Mouse (Mus musculus): ENCODE measurements around the gene Cd37.

Cd37 gene

DNA sequence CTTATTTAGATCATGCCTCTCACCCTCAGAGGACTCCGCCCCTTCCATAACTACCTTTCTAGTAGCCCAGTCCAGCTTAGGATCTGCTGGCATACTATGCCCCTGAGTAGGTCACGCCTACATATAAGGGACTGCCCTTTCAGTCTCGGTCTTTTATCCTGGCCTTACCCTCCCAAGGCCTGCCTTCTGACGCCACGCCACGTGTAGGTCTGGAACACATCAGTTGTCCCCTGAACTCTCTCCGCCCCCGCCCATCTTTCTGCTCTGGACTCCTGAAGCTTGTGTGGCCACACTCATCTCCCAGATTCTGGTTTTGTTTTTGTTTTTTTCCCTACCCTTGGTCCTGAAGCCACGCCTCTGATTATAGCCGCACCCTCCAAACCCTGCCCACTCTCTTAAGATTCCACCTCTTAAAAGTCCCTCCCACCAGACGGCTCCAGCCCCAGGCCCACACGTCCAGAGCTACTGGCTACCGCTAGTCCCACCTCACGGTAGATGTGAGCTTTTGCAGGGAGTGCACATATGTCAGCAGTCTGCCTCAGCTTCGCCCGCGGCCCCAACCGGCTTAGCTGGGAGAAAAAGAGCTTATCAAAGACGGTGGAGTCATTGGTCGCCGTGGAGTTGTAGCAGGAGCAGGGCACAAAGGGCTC is 3.9 kb downstream of the Cd37 start:
- DNase-seq (ENCODE audit: low read depth, low spot score): no peak

DNA sequence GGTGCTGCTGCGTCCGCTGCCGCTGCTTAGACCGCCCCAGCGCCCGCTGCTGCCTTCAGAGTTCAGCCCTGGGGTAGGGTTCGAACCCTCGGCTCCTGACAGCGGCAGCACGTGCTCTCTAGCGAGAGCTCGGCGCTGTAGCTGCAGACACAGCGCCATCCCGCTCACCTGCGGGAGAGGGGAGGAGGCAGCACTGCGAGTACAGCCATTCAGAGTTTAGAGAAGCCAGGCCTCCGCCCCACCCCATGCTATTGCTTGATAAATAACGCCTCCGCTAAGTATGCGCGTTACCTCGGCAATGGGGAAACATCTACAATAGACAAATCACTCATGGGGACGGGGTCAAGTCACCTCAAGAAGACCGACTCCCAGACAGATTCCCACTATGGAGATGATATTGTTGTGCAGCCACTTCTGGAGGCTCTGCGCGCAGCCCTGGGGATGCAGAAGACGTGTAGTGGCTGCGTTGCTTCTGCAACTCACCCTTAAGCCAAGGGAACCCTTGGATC is 4.5 kb downstream of the Cd37 start:
- no peak for DNase-seq (ENCODE audit: low read depth, low spot score)

DNA sequence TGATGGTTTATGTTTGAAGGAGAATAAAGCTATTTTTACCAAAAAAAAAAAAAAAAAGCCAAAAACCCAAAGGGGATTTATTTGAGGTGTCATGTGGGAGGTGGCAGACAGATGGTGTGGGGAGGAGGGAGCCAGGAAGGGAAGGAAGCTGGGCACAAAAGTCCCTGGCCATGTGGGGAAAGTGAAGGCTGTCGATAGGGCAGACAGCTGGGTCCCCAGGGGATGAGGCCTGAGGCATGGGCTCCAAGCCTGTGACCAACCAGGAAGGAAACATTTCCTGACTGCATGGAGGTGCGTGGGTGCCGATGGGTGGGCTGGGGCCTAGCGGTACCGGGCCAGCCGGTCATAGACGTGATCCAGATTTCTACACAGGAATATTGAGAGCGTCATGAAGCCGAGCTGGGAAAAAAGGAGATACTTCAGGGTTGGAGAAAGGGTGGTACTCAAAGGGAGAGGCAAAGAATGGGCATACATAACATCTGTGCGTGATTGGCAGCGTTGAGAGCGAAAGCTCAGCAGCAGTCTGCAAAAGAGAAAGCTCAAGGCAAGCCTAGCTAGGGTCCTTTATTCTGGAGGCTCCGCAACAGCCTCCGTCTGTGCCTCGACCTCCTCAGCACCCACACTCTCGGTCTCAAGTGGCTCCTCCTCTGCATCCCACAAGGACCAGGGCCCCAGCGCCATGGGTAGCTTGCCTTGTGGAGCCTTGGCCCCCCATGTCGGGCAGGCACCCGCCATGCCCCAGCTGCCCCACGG is 5.2 kb downstream of the Cd37 start:
- no peak for DNase-seq (ENCODE audit: low read depth, low spot score)

DNA sequence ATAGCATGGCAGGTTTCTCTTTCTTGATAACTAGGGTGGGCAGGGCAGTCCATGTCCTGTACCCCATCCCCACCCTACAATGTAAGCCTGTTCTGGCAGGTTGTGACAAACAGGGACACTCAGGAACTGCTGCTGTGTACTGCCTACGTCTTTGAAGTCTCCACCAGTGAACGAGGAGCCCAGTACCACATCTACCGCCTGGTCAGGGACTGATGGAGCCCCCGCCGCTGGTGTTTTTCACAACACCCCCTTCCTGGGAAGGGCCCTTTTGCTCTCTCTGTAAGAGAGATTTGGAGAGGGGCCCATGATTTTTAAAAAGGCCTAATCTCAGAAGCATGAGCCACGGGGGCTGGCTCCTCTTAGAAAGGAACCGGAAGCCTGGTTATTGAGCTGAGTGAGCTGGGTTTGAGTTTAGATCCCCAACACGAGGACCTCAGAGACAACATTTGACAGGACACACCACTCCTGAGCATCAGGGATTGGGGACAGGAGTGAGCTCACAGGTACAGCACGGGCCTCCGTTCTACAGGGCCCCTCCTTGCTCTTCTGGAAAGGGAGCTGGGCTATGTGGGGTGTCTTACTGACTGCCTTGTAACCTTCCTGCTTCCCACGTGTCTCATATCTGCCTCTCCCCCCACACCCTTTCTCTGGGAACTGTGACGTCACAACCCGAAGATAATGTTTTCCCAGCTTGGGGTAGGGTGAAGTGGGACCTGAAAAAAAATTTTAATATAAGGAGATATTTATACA is 6.0 kb downstream of the Cd37 start:
- no peak for DNase-seq (ENCODE audit: low read depth, low spot score)

DNA sequence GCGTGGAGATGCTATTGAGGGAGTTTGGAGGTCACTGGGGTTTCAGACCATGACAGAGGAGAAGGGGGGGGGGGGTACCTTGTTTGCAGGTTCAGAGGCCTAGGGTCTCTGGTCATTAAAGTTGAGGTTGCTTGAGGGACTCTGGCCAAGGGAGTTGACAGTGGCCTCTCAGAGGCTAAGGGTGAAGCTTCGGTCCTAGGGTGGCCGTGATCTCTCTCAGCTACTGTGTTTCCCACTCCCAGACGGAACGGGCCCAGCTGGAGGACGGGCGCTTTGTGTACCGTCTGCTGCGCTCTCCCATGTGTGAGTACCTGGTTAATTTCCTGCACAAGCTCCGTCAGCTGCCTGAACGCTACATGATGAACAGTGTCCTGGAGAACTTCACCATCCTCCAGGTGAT is 7.0 kb downstream of the Cd37 start:
- DNase-seq (ENCODE audit: low read depth, low spot score): no peak

DNA sequence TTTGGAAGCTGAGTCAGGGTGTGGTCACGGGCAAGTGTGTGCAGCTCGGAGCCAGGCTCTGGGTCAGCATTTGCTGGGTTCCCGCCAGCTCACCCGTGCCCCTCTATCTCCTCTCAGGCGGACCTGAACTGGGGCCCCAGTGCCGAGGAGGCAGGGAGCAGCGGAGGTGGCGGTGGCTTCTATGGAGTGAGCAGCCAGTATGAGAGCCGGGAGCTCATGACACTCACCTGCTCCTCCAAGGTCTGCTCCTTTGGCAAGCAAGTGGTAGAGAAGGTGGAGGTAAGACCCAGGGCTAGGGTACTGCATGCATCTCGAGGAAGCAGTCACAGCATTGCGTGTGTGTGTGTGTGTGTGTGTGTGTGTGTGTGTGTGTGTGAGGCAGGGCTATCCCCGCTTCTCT is 7.7 kb downstream of the Cd37 start:
- DNase-seq (ENCODE audit: low read depth, low spot score): peak; percentile 32

DNA sequence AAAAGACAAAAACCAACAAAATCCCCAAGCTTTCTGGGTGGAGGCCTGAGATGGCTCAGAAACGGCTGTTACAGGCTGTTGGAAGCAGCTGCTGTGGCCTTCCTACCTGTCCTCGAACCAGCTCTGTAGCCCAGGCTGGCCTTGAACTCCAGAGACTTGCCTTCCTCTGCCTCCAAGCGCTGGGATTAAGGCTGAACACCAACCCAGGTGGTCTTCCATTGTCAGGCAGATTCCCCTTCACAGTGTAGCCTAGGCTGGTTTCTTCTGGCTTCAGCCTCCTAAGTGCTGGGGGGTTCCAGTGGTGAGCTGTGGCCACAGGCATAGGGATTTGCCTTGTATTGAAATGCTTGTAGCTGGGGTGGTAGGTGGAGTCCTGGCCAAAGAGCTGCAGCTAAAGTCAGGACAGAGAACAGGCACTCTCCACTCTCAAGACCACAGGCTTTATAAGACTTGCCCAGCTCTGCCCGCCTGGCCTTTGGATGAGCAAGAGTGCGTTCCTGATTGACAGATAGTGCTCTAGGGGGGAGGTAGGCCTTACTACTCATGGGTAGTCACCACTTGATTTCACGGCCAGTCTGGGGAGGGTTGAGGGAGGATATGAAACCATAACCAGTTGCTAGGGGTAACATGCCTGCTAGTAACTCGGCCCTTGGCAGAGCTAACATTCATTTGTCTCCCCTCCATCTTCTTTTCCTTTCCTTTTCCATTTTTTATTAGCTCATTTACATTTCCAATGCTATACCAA is 9.3 kb downstream of the Cd37 start:
- DNase-seq (ENCODE audit: low read depth, low spot score): peak; percentile 91

DNA sequence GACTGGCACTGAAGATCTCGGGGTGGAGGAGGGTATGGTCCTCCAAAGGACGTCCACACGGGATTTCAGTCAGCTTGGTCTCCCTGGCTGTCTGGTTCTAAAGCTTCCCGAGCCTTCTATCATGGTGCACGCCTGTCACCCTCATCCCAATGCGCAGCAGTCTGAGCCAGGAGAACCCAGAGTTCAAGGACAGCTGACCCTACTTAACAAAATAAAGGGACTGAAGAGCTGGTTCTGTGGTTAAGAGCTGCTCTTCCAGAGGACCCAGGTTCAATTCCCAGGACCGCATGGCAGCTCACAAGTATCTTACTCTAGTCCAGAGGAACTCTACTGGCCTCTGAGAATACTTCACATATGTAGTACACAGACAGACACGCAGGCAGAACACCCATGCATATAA is 9.9 kb downstream of the Cd37 start:
- DNase-seq (ENCODE audit: low read depth, low spot score): no peak

DNA sequence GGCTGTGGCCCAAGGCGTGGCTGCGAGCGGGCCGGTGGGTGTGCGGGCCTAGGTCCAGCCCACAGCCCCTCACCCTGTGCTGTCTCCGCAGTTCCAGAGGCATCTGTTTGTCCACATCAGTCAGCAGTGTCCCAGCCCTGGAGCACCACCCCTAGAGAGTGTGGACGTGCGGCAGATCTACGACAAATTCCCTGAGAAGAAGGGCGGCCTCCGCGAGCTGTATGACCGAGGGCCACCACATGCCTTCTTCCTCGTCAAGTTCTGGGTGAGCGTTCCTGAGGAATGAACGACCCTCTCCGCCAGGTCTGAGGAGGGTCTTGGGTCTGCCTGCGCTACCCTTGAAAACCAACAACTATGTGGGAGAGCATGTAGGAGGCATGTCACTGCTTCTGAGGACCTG is 10.4 kb downstream of the Cd37 start:
- DNase-seq (ENCODE audit: low read depth, low spot score): no peak

DNA sequence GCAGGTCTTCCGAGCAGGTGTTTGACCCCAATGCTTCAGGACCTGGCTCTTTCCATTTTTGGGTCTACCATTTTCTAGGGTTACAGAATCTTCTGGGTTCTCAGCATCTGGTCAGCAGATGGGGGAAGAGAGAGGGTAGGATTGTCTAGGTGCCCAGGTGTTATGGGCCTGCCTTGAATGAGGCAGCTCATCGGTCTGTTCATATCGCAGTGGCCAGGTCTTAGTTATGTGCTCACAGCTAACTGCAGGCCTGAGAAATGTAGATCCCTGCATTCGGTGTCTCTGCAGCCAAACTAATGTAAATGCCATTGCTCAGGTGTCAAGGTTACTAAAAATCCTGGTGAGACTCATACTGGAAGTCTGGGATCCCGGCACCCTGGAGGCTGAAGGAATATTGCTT is 12.5 kb downstream of the Cd37 start:
- DNase-seq (ENCODE audit: low read depth, low spot score): no peak

DNA sequence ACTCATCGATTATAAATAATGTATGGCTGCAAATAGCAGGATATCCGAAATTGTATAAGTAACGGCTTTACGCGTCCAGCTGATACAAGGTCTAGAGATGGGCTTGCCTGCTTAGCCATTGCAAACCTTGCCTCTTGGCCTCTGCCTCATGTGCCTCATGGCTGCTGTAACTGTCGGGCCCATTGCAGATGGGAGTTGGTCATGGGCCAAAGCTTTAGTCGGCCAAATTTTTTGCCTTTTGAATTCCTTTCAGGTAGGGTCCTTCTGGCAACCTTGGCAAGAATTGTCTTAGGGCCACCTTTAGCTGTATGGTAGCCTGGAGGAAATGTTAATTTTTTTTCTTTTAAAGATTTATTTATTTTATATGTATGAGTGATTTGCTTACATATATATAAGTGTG is 14.1 kb downstream of the Cd37 start:
- DNase-seq (ENCODE audit: low read depth, low spot score): no peak

DNA sequence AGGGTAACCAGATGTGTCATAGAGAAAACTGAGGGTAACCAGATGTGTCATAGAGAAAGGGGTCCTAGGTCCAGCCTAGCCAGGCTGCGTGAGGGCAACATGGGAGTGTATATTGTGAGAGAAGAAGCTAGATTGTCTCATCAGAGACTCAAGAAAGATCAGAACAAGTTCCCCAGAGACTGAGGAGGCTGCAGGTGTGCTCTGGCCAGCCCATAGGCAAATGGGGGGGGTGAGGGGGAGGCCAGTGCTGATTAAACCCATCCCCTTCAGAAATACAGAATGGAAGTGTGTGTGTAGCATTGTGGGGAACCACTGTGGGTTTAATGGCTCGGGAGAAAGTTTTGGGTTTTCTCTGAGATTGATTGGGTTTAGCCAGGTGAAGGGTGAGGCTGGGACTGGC is 17.2 kb downstream of the Cd37 start:
- peak; percentile 88 for DNase-seq (ENCODE audit: low read depth, low spot score)

DNA sequence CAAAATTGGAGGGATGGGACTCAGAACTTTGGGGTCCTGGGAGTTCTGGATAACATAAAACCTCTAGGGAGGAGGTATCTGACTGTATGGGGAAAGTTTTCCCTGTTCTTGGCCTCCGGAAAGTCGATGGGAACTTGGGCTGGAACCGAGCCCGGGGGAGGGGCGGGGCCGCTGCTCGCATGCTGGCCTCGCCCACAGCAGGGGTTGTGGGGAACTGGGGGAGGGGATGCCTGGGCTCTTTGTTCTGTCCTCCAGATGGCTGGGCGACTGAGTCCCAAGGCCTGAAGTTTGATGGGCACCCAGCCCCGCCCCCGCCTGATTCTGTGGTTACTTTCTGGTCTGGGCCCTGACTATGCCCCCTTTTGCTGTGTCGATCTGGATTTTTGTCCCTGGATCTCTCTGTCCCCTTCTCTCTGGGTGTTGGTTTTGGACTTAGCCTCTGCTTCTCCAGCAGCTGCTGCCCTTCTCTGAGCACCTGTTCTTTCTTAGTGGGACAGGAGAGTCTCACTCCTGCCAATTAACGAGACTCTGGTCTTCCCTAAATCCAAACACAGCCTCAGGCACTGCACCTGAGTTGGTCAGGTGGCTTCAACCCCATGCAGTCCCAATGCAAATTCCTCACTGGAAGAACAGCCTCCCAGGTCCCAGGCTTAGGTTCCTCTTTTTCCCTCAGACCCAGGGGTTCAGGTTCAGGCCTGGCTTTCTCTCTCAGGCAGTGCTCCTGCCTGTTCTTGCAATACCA is 22.3 kb downstream of the Cd37 start:
- no peak for DNase-seq (ENCODE audit: low read depth, low spot score)

DNA sequence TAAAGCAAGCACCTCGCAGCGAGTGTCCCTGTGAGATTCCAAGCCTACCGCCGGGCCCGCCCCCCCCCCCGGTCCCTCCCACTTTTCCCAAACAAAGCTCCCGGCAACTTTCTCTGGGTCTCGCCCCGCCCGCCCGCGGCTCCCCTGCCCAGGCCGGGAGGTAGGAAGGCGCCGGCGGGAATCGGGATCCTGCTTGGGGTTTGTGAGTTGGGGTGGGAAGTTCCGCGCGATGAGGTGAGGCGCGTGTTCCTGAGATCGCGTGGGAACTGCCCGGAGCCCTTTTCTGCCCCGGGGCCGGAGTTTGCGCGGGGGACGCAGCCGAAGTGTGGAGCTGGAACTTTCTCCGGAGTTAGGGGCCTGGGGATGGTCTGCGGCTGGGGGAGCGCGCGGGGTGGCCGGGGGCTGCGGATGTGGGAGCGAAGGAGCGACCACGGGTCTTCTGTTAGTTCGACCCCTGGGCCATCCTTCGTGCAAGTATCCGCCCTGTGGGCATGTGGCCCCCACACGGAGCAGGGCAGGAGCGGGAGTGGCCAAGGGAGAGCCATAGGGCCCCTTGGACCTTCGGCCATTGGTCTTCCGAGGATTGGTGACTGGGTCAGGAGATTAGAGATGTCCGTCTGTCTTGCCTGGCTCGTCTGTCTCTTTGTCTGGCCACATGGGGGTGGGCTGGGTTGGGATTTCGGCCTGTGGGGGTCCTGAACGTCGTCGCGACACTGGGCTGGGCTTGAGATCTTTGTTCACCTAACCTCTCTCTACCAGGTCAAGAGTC is 23.1 kb downstream of the Cd37 start, which contains the start of gene Tead2:
Tead2 (plus strand) TSS at position 81 of the 769 bp plus-strand sequence.
- no peak for DNase-seq (ENCODE audit: low read depth, low spot score)

DNA sequence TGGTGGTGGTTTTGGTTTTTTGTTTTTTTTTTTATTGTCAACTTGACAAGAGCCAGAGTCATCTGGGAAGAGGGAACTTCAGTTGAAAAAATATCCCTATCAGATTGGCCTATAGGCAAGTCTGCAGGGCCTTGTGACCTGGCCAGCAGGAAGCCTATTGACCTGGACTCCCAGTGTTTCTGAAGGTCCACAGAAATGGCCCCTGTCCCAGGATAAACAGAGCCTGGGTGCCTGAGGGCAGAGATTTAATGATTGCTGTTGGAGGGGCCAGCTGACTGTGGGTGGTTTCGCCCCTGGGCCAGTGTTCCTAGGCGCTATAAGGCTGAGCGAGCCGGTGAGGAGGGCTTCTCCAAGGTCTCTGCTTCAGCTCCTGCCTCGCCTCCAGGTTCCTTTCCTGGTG is 25.2 kb downstream of the Cd37 start:
- DNase-seq (ENCODE audit: low read depth, low spot score): no peak

DNA sequence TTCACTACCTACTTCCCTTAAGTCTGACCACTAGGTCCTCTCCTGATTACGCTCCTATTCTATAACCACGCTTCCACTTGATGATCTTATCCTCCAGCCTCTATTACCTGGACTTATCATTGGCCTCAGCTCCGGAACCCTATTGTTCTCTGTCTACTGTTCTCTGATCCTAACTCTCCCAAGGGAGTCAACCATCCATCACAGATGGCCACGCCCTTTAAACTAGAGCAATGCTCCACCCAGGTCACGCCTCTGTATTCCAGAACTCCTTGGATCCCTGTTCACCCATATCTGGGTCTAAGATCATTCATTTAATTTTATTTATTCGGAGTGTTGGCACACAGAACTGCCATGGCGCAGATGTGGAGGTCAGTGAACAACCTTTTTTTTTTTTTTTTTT is 26.6 kb downstream of the Cd37 start:
- peak; percentile 43 for DNase-seq (ENCODE audit: low read depth, low spot score)

DNA sequence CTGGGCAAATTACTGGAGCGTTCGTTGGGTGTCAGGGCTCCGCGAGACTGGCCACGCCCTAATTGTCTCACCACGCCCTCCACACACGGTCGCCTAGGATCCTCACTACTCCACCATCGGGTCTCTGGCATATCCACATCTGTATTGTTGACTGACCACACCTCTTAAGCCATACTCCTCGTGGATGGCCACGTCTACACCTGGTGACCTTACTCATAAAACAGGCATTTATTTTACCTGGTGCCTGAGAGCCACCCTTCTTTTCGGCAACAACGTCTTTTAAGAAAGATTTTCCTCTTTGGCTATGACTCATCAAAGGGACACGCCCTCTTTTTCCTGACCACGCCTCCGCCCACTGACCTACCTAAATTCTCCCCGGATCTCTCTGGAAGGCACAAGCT is 27.1 kb downstream of the Cd37 start, which contains the start of gene Dkkl1:
Dkkl1 (minus strand) TSS at position 297 of the 401 bp plus-strand sequence.
- DNase-seq (ENCODE audit: low read depth, low spot score): peak; percentile 76

DNA sequence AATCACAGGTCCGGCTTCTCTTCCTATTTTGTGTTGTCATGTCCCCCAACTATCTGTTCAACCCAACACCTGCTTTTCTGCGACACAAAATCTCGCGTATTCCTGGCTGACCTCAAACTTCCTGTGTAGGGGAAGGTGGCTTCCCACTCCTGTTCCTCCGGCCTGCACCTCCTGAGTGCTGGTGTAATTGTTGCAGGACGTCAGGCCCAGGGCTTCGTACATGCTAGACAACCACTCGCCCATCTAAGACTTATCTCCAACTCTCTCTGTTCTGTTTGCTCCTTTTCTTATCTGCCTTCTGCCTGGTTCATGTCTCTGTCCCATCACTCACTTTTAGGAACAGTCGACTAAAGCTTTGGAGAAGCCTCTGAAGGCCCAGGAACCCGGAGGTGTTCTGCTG is 27.8 kb downstream of the Cd37 start:
- no peak for DNase-seq (ENCODE audit: low read depth, low spot score)

DNA sequence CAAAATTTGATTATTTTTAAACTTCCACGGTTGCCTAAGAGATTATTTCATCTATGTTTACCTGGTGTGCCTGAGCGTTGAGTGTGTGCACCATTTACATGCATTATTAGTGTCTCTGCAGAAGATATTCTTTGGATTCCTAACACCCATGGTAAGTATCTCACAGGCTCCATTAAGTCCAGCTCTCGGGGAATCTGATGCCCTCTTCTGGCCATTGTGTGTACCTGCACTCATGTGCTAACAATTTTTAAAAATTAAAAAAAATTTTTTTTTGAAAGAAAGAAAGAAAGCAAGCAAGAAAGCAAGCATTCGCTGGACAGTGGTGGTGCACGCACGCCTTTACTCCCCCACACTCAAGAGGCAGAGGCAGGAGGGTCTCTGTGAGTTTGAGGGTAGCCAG is 30.7 kb downstream of the Cd37 start:
- DNase-seq (ENCODE audit: low read depth, low spot score): peak; percentile 36
